Mouse (Mus musculus): ENCODE results near the gene Nbea. TPM values are rescaled to one million over a fixed set of nuclear protein-coding genes. Genes with fewer than 3 reads are reported as not detected.

Gene Nbea
- total RNA-seq, 2 experiments from 2014 or later = 22.4 to 26.2 TPM

DNA sequence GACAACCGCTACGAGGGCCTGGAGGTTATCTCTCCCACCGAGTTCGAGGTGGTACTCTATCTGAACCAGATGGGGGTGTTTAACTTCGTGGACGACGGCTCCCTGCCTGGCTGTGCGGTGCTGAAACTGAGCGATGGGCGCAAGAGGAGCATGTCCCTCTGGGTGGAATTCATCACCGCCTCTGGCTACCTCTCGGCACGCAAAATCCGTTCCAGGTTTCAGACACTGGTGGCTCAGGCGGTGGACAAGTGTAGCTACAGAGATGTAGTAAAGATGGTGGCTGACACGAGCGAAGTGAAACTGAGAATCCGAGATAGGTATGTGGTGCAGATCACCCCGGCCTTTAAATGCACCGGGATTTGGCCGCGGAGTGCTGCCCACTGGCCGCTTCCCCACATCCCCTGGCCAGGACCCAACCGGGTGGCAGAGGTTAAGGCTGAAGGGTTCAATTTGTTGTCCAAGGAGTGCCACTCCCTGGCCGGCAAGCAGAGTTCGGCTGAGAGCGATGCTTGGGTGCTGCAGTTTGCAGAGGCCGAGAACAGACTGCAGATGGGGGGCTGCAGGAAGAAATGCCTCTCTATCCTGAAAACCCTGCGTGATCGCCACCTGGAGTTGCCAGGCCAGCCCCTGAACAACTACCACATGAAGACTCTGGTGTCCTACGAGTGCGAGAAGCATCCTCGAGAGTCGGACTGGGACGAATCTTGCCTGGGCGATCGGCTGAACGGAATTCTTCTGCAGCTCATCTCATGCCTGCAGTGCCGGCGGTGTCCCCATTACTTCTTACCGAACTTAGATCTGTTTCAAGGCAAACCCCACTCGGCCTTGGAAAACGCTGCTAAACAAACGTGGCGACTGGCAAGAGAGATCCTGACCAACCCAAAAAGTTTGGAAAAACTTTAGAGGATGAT lies 400.1 kb downstream of the Nbea start:
- DNase-seq = peak; percentile 22 to 40

- peak; percentile 3 to 13 for DNase-seq
Measured at GRCm38 (mm10) chr3:55782771-55783170, 400.7 kb downstream of the Nbea start.

GRCm38 (mm10) chr3:55782056-55782687 lies 401.3 kb downstream of the Nbea start, which contains the start of gene Mab21l1:
Gene Mab21l1 (plus strand): TSS chr3:55782510.
- DNase-seq = peak; percentile 10 to 11

GRCm38 (mm10) chr3:55781429-55782055 lies 402.0 kb downstream of the Nbea start:
- DNase-seq = no peak

DNA sequence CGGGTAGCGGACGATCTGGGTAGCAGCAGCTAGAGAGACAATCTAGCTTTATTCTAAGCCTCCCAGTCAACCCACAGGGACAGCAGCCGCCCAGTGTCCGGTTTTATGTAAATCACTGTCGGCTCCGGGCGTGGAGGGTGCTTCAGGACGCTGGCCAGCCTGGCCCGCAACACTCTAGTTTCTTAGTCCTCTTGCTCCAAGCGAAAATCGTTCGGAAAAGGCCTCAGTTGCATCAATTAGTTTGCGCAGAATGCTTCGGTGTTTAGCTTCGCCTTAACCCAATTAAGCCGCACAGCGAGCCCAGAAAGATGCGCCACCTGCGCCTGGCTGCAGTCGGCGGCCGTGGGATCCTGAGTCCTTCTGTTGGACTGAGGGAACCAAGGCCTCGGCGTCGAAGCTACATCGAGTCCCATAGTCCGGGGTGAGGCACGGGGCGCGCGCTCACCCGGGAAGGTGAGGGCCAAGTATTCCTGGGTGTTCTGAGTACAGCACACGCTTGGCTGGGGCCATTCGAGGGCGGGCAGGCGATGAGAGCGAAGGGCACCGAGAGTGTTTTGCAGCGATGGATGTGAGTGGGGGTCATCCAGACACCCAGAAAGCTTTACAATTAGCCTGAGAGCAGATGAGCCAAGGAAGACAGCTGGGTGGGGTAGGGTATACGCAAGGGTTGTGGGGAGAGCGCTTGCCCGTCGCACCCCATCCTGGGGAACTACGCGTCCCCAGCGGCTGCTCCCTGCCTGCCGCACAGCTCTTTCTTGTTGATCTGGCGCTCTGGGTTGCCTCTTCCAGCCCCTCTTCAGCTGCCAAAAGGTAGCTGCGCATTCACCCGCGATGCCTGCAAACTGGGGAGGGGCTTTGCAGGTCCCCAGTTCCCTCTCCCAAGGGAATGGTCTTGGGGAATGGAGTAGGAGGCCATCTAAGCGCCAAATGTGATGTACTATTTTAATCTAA lies 403.1 kb downstream of the Nbea start:
- peak; percentile 7 to 9 for DNase-seq

- DNase-seq = no peak
Measured at GRCm38 (mm10) chr3:55778764-55779730, 404.5 kb downstream of the Nbea start.

- DNase-seq = no peak
Measured at GRCm38 (mm10) chr3:55777501-55777900, 406.0 kb downstream of the Nbea start.

- DNase-seq = no peak
Measured at GRCm38 (mm10) chr3:55775753-55776152, 407.7 kb downstream of the Nbea start.

GRCm38 (mm10) chr3:55775245-55775644 lies 408.3 kb downstream of the Nbea start:
- no peak for DNase-seq

- DNase-seq = no peak
Measured at GRCm38 (mm10) chr3:55774203-55774602, 409.3 kb downstream of the Nbea start.

- DNase-seq = no peak
Measured at GRCm38 (mm10) chr3:55769308-55769707, 414.2 kb downstream of the Nbea start.

- no peak for DNase-seq
Measured at GRCm38 (mm10) chr3:55768654-55769053, 414.8 kb downstream of the Nbea start.

- no peak for DNase-seq
Measured at GRCm38 (mm10) chr3:55763591-55763990, 419.9 kb downstream of the Nbea start.

- no peak for DNase-seq
Measured at GRCm38 (mm10) chr3:55758297-55758696, 425.2 kb downstream of the Nbea start.

GRCm38 (mm10) chr3:55756602-55757190 lies 426.8 kb downstream of the Nbea start:
- DNase-seq = no peak

GRCm38 (mm10) chr3:55755805-55756601 lies 427.5 kb downstream of the Nbea start:
- no peak for DNase-seq

DNA sequence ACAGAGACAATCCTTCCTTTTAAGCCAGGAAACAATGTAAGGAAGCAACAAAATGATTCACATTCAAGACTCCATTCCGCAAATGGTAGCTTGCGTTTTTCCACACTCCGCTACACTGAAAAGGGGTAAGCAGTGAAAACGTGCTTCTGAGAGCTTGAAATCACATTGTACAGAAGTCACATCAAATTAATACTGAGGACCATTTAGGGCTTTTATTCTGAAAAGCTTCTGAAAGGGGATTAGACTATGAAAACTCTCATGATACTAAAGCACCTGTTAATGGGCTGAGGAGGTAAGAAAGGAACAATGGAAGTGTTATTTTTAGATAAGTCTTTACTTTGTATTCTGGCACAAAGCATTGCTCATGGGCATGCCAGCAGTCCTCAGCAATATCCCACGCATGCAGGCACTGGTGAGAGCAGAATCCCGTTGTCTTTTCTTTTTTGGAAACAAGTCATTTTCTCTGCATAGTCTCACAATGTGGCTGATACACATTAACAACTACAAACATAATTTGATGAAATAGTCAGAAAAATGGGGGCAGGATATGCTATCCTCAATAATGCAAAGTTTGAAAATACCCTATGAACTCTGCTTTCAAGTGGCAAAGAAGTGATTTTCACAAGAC lies 428.4 kb downstream of the Nbea start:
- no peak for DNase-seq

DNA sequence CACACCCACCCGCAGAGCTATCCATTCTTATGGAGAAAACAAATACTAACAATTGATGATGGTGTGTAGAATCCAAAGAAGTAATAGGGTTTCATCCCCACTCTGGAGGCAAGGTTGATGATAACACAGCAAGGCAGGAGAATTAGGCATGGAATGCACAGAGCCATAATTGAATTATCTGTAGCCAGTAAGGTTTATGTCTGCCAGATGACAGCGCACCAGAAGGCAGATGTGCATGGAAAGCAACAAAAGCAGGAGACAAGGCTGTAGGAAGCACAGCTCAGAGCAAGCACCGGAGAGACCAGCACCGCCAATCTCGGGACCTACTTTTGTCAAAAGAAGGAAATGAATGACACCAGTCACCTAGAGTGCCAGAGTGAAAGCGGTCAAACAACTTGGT lies 429.6 kb downstream of the Nbea start:
- DNase-seq = no peak

- no peak for DNase-seq
Measured at GRCm38 (mm10) chr3:55752558-55752957, 430.9 kb downstream of the Nbea start.

Data from adrenal gland, postnatal 36 days (tissue).